Mouse (Mus musculus) liver (tissue): ENCODE data around the gene Dclre1b.
"Not testable (repeated sequence)": the region's sequence is repeated elsewhere in the genome, so short reads cannot be mapped to it uniquely, and the experiment has no call there.

ENCODE experiments used
- DNase-seq: peaks from one replicate; pipeline ENCODE4 v3.0.0-alpha.2; 2020; ENCODE audit warnings: mixed read lengths

Gene Dclre1b

GRCm38 (mm10) chr3:103808891-103809798, at the start of gene Dclre1b, which contains the start of the genes Ap4b1 and Gm43064:
Gene Dclre1b (minus strand): TSS chr3:103809444.
Gene Ap4b1 (plus strand): TSS chr3:103809520.
Gene Gm43064 (plus strand): TSS chr3:103809573.
- peak; percentile 95 for DNase-seq

GRCm38 (mm10) chr3:103857977-103858563, 48.8 kb upstream of the Dclre1b start:
- no peak for DNase-seq

DNA sequence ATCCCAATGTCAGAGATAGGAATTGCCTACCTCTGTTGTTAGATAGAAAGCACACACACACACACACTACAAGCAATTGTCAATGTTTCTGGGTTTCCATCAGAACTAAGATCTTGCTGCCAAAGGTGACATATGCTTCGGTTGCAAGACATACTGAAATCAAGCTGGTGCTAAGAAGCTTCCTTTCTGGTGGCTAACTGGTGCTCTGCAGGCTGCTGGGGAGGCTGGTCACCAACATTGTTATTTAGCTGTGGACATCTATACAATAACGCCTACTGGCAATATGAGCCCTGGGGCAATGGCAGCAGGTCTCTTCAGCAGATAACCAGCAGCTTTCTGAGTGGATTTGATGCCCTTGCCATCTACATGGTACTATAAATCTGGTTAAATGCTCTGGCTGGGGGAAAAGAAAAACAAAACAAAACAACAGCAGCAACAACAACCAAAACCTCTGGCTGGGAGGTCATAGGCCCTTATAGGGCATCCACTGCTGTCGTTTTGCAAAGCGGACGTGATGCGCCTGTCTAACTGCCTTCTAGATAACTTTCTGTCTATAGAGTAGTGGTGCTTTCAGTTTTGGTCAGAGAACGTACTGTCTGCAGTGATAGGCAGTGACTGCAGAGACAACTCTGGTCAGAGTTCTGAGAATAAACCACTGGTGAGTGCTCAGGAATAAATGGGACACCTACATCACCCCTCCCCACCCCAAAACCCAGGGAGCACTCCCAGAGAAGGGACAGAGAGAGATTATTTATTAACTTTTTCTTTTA, 48.0 kb upstream of the Dclre1b start:
- no peak for DNase-seq

GRCm38 (mm10) chr3:103853804-103854203, 44.6 kb upstream of the Dclre1b start:
- no peak for DNase-seq

DNA sequence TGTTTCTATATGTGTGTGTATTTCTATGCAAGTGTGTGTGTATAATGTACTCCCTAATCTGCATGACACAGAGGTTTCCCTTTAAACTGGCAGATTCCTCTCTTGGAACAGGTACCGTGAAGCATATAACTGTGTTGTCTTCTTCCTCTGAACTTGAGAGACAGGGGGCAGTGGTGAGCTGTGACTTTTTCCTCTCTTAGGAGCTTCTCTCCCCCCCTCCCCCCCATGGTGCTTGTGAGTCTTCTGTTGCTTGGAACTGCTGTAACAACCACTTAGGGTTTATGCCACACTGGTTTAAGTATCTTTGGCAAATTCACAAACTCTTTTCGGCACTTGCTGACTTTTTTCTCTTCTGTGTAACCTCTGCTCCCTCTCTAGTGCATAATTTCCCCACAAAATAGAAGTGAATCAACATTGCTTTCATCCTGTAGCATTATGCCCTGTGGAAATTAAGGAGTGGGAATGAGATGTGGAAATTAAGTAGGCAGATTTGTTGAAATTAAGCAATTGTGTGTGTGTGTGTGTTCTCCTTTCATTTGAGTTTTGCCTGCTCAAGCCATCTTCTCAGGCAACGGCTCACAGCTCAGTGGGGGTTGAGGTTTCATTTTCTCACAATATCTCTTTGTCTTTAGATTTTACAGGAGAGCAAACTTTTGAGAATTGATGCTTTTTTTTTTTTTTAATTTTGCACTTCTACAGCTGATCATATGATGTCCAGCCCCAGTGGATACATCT, 43.5 kb upstream of the Dclre1b start:
- DNase-seq, result peak; percentile 51

DNA sequence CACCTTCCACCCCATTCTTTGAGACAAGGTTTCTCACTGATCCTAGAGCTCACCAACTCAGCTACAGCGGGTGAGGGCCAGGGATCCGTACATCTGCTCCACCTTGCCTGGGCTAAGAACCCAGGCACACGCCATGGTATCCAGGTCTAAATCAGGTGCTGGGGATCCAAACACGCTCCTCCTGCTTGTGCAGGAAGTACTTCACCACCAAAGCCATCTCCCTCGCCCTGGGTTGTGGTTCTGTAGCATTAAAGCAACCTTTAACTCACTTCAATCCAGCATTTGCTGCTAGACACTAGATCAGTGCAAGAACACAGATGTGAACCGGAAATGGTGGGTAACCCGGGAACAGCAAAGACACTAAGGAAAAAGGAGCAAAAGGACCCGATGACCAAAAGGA, 42.6 kb upstream of the Dclre1b start:
- no peak for DNase-seq

DNA sequence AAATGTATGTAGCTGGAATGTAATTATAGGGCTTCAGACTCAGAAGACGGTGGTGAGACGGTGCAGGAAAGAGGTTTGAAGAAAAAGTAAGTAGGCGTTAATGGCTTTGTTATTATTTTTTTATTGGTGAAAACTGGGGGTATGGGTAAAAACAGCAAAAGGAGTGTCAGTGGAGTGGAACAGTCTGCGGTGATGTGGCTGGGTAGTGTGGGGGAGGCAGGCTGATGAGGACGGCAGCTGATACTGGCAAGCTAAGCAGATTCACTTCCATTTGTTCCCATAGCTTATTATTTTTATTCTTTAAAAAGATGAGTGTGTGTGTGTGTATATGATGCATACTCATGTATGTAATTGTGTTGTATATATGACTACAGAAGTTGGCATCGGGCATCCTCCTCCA, 42.2 kb upstream of the Dclre1b start:
- no peak for DNase-seq

DNA sequence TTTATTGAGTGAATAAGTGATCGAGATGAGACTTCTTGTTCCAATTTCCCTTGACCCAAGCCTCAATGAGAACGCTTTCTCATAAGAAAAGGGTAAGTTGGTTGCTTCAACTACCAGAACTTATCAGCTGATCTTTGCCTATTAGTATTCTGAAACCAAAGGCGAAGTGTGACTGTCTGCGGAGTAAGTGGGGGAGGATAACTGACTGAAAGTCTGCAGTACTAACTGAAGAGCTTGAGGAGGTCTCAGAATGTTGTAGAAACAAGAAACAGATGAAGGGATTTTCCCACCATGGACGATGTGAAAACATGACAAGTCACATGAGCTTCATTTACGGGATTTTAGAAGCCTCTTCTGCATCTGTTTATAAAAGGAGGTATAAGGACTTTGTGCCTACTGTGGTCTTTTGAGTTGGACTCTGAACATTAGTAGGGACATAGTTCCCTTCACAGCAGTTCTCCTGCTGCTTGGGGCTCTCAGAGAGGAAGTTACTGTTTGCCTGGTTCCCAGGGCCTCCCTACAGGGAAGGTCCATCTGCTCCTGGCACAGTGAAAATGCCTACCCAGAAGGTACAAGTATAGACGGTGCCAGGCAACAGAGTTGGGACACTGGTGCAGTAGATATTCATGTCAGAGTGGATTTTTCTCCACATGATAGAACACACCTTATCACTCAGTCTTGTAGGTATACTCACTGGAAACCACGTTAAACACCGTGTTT, 41.6 kb upstream of the Dclre1b start:
- no peak for DNase-seq

- DNase-seq, result not testable (repeated sequence)
Measured at GRCm38 (mm10) chr3:103840946-103841345, 31.7 kb upstream of the Dclre1b start.

DNA sequence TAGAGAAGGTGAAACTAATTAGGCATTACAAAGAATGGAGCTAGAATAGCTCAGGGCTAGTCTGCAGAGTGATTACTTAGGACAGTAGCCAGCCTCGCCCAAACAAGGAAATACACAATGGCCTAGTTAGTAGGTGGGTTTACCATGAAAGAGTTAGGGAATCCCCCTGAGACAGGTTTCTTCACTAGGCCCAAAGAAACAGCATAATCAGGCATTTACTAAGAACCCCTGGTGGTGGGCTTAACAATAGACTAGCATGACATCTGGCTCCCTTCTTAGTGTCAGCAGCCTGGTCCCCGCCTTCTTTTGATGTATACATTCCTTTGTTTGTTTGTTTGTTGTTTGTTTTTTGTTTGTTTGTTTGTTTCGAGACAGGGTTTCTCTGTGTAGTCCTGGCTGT, 31.0 kb upstream of the Dclre1b start:
- DNase-seq, result not testable (repeated sequence)

DNA sequence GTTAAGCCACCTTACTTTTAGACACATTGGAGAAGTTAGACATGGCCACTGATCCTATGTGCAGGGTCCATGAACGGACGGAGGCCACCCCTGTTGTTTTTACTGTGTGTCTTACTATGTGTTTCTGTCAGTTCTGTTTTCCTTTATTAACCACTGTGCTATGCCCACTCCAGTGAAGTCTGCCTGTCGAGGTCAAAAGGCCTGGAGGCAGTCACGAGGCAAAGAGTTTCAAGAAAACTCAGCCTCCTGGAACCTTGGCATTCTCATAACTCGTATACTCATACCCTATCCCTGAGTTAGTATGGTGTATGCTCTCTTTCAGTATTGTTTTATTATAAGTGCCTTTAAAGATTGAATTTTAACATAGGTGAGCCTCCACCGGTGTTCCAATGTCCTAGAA, 30.5 kb upstream of the Dclre1b start:
- DNase-seq, result no peak

DNA sequence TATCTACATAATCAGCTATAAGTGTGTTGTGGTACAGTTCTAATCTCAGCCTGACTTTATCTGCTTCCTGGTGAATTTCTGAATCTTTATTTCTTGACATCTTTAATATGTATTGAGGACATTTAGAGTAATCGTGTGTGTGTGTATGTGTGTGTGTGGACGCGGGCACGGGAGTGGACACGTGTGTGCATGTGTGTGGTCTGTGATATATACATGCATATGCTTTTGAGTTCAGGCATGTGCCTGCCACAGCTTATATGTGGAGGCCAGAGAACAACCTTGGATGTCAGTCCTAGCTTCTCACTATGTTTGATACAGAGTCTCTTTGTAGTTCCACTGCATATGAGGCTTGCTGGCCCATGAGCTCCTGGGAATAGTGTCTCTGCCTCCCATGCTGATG, 27.2 kb upstream of the Dclre1b start:
- no peak for DNase-seq

DNA sequence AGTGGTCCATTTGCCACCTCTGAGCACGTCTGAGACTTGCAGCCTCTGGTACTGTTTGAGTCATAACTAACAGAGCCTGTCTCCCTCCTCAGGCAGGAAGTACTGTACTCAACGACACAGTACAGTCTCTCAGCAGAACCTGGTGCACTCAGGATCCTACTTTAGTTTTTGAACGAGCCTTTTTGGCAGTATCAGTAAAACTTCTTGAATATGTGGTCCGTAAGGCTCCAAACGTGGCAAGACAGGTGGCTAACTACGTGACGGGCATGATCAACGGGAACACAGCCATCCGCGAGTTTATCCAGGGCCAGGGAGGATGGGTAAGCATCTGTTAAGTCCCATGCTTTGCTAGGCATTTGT, 26.7 kb upstream of the Dclre1b start:
- DNase-seq, result no peak

GRCm38 (mm10) chr3:103835272-103835950, 26.2 kb upstream of the Dclre1b start:
- no peak for DNase-seq

DNA sequence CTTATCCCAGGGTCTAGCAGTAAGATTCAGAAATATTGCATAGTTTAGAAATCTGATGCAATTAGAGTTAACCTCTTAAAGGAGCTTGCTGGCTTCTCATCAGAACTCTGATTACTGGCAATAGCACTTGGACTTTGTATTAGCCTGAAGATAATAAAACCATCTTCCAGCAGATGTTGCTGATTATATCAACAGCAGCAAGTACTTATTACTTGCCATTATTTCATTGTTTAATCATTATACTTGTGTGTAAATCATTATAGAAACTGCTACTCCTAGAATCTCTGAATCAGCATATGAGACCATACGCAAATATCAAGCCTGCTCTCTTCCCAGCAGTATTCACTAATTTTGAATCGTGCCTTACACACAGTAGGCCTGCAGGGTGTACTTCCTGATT, 24.8 kb upstream of the Dclre1b start:
- DNase-seq, result no peak

DNA sequence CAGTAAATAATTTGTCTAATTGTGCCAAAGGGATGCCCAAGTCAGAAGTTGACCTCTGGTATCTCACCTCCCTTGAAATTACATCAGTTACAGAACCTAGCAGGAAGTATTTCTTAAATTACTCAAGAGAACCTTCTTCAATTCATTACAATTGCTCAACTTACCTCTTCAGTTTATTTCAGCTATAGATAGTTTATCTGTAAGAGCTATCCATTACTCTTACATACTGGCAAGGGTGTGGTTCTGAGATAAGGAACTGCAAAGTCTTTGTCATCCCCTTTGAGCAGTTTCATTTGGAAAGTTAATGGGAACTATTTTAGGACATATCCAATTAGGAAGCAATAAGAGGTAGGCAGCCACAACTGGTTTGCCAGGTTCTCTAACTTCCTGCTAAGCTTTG, 23.2 kb upstream of the Dclre1b start, which contains the start of gene Bcl2l15:
TSS of gene Bcl2l15 (plus strand) at position 176 of the 400 bp plus-strand sequence.
- no peak for DNase-seq

DNA sequence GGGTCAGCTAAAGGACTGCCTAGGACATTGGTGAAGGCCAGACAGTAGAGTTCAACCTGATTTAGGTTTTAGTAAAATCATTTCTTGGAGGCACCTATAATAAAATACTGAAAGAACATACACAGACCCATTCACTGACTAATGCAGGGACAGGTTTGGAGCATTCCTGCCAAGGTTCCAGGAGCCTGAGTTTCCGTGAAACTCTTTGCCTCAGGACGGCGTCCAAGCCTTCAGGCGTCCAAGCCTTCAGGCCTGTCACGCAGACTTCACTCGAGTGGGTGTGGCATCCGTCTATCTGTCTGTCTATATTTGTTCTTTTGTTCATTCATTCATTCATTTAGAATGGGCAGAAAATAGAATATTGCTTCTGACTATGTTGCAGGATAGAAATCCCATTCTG, 21.9 kb upstream of the Dclre1b start:
- DNase-seq, result no peak

DNA sequence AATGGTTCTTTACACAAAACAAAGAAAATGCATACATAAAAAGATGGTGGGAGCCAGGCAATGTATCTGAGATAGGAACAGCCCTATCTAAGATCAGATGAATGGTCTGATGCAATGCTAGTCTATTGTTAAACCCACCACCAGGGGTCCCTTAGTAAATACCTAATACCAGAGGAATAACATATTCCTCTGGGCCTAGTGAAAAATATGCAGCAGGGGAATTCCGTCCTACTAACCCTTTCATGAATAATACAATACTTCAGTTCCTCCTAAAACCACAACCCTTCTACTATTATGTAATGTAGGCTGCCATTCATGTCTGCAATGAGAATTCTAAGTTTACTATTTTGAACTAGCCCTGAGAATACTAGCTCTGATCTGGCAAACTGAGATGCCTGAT, 21.4 kb upstream of the Dclre1b start:
- not testable (repeated sequence) for DNase-seq

DNA sequence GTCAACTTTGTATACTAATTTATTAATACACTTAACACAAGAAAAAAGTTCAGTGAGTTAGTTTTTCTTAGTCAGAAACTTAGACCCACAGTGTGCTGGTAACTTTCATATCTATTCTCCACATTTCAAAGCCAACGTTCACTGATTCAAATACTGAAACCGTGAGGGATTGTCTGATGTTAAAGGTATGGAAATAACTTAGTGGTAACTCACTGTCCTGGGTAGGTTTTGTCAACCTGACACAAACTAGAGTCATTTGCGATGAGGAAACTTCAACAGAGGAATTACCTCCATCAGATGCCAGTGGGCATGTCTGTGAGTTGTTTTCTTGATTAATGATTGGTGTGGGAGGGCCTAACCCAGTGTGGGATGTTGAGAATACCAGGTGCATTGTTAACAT, 19.8 kb upstream of the Dclre1b start:
- no peak for DNase-seq

GRCm38 (mm10) chr3:103827548-103827947, 18.3 kb upstream of the Dclre1b start:
- no peak for DNase-seq

GRCm38 (mm10) chr3:103810967-103811366, 1.7 kb upstream of the Dclre1b start:
- peak; percentile 39 for DNase-seq

DNA sequence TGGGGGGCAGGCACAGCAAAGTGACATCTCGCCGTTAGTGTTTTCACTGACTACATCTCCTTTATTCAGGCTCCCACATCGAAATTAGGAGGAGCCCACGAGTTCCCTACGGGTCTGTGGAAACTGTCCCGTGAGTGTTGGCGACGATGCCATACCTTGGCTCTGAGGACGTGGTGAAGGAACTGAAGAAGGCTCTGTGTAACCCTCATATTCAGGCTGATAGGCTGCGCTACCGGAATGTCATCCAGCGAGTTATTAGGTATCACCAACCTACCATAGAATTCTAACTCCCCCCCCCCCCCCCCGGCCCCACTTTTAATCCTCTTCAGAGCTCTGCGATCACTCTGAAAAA, 531 bp upstream of the Dclre1b start:
- no peak for DNase-seq
